14 mouse cellular contexts compared by ENCODE assay signal in the genomic region with DNA sequence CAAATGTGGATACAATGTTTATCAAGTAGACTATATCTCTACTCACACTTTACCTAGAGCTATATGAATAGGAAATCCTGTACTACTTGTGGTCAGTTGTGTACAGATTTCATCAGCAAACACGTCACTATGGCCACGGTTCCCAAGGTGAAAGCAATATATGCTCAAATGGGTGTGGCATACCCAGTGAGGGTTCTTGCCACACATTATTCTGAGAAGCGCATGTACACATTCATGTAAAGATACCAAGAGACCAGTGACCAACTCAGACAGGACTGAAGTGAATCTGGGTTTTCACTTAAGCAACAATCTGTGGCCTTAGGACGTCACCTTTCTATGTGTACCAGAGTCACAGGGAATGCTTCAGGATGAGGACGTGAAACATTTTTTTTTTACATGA. TPM values are rescaled to one million over a fixed set of nuclear protein-coding genes. Genes with fewer than 3 reads are reported as not detected.
DNase-seq lines count a peak whose midpoint lies in the region; ATAC-seq lines count a peak whose summit lies in the region.
"Had no signal": no experiment of that assay in that cellular context is flagged by ENCODE, and none has a peak within 500 bp of the region (broad histone marks: within the 10 kb centered on the region; RNA-seq: fewer than 3 reads in every experiment).

No protein-coding gene starts in this region.

- no peaks in the 10 kb centered on the region for H3K27me3 ChIP-seq in lung, embryonic 16.5 days (ENCODE audit: control insufficient read depth, insufficient read depth, low read depth, low read length)
- H3K27me3 ChIP-seq in liver, embryonic 13.5 days = no peaks in the 10 kb centered on the region

- no peak overlapping the region; the same call in 1 of the 2 replicates for H3K4me2 ChIP-seq in lung, embryonic 16.5 days (ENCODE audit: low read depth, low read length)
- H3K4me2 ChIP-seq in liver, embryonic 13.5 days = 0 out of 2 replicates have a peak overlapping the region, but pooled peaks have one; percentile 28

- H3K36me3 ChIP-seq in lung, embryonic 16.5 days (ENCODE audit: control insufficient read depth, insufficient read depth, low read length) = no peaks in the 10 kb centered on the region
- H3K36me3 ChIP-seq in liver, embryonic 13.5 days = no peaks in the 10 kb centered on the region
- H3K36me3 ChIP-seq: G1E had no signal

- no peaks in the 10 kb centered on the region for H3K9me3 ChIP-seq in lung, embryonic 16.5 days (ENCODE audit: control insufficient read depth, low read length)
- H3K9me3 ChIP-seq in liver, embryonic 13.5 days (replicated peaks) = no peaks in the 10 kb centered on the region

- peaks cover 61% of the 10 kb centered on the region for H3K4me1 ChIP-seq in lung, embryonic 16.5 days (replicated peaks; ENCODE audit: control insufficient read depth, insufficient read depth, low read length)
- peaks cover 54% of the 10 kb centered on the region for H3K4me1 ChIP-seq in liver, embryonic 13.5 days (replicated peaks)

- DNase-seq in heart, adult 11 months = peak; percentile 50
- DNase-seq in heart, adult 9 months (ENCODE audit: low spot score in 2 of 2) = no peak
- no peak for DNase-seq in lung, postnatal 4 days
- DNase-seq in liver, embryonic 13.5 days = no peak
- DNase-seq in adrenal gland, adult 2 months = no peak
- no peak for DNase-seq in right cerebral cortex, postnatal 36 days (ENCODE audit: low spot score in 2 of 2)
- DNase-seq: cerebellum, adult 2 months; kidney, postnatal 4 days; spleen, adult 18-20 months; thymus, adult 2 months had no signal

- no peak overlapping the region for H3K9ac ChIP-seq in lung, embryonic 16.5 days (ENCODE audit: low read length)
- no peak overlapping the region for H3K9ac ChIP-seq in liver, embryonic 13.5 days

- H3K4me3 ChIP-seq in lung, embryonic 16.5 days (ENCODE audit: low read length) = no peak overlapping the region
- H3K4me3 ChIP-seq in liver, embryonic 13.5 days (replicated peaks) = no peak overlapping the region

- H3K27ac ChIP-seq in lung, embryonic 16.5 days (ENCODE audit: low read length) = peak overlapping the region; percentile 97
- H3K27ac ChIP-seq in liver, embryonic 13.5 days = peak overlapping the region; percentile 73
- H3K27ac ChIP-seq: hindbrain, postnatal 0 days had no signal

- WGBS in lung, embryonic 16.5 days = 45% methylated on average over 5 of the region's 5 CpGs
- 42% methylated on average over 5 of the region's 5 CpGs for WGBS in liver, embryonic 13.5 days (ENCODE audit: insufficient replicate concordance)

- no peak for ATAC-seq in lung, embryonic 16.5 days (ENCODE audit: low read depth)
- ATAC-seq in liver, embryonic 13.5 days (ENCODE audit: low read depth) = no peak
- no peak for ATAC-seq in inflammation-experienced regulatory T-cells, adult 6 months
- ATAC-seq: hindbrain, postnatal 0 days had no signal

RNA-seq across cellular contexts. Expression of a gene that starts 41.4 kb away (rescaled TPM):
- polyA plus RNA-seq in lung, embryonic 16.5 days (2015; fragmentation: Nextera tagmentation; extraction: Ambion mirVana) = 296 and 297 TPM in 2 replicates
- 17.2 and 20.1 TPM in 2 replicates for polyA plus RNA-seq in liver, embryonic 13.5 days (2015; fragmentation: Nextera tagmentation; extraction: Ambion mirVana)
- under 1 TPM; 0.17 to 0.48 (median 0.29) TPM for polyA plus RNA-seq in inflammation-experienced regulatory T-cells, adult 6 months (2017; shearing (Covaris generic))
- 100 to 1,000 TPM; 361 to 386 TPM for total RNA-seq in adrenal gland, adult 2 months (2021)
- 229 and 254 TPM in 2 replicates for polyA plus RNA-seq in adrenal gland, adult 2 months (2012; rRNA removed)
- polyA plus RNA-seq: G1E had no signal

Comparison
In these comparisons a context has a peak if more than half of its experiments do, and no peak if none do; other contexts are left out.
1. RNA of a gene that starts 41.4 kb away (polyA plus RNA-seq): 296 to 297 TPM in lung, embryonic 16.5 days and 229 to 254 TPM in adrenal gland, adult 2 months; 17.2 to 20.1 TPM in liver, embryonic 13.5 days and 0.17 to 0.48 TPM in inflammation-experienced regulatory T-cells, adult 6 months; every median in the first group is over 10 times any median in the second.